Mouse (Mus musculus) 3134 (cell line): Measurements from ENCODE around the gene Tmem213.

Source experiments
- DNase-seq: peaks from one replicate; pipeline ENCODE4 v3.0.0-alpha.2; 2011; ENCODE audit warnings: low spot score; ENCODE audit not compliant: insufficient read length; ENCODE audit errors: extremely low read depth

Gene Tmem213

DNA sequence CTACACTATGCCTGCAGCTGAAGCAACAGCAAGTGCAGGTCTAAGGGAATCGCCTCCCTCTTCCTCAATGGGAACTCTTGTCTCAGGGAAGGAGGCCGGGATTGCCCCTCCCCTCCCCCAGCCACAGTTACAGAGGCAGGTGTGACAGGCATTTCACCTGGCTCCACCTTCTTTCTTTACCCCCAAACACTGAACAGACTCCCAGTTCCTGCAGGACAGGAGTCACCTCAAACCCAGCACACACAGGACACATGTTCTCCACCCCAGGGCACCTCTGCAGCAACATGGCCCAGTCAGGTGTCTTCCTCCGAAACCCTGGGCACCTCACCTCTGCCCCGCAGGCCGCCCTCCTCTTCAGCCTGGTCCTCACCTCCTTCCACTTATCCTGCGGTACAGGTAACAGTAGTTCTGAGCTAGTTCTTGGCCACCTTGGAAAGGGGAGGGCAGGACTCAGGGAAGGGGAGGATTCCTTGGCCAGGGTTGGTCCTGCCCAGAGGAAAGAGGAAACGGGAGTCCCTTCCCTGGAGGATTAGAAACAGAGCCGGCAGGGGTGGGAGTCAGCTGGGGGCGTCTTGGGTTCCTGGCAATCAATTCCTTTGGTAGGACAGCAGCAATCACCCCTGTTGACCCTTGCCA is at the start of gene Tmem213:
Gene Tmem213, plus strand, starts transcription at position 96 of the 636 bp plus-strand sequence.
- no peak for DNase-seq

DNA sequence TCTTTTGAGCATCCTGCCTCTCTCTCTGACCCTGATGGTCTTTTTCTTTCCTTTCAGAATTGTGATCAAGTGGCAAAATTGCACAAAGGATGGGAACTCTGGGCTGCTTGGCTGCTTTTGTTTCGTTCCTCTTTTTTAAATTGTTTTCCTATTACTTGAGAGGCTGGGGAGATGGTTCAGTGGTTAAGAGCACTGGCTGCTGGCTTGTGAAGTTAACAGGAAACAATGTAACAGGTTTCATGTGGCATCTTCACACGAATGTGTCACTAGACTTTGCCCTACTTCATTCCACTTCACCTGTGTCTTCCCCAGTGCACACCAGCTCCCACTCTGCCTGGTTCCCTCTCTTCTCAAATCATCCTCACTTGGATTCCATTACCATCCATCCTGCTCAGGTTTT is 44.4 kb upstream of the Tmem213 start:
- no peak for DNase-seq

DNA sequence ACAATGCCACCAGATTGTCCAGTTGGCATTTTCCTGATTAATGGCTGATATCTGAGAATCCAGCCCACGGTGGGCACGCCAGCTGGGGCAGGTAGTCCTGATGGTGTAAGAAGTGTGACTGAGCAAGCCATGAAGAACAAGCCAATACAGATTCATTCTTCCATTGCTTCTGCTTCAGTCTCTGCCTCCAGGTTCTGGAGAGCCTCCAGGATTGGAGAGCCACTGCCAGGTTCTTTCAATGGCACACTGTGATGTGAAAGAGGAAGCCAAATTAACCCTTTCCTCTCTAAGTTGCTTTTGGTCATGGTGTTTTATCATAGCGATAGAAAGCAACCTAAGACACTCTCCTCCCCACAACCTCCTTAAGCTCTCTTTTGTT is 43.9 kb upstream of the Tmem213 start:
- DNase-seq: no peak

DNA sequence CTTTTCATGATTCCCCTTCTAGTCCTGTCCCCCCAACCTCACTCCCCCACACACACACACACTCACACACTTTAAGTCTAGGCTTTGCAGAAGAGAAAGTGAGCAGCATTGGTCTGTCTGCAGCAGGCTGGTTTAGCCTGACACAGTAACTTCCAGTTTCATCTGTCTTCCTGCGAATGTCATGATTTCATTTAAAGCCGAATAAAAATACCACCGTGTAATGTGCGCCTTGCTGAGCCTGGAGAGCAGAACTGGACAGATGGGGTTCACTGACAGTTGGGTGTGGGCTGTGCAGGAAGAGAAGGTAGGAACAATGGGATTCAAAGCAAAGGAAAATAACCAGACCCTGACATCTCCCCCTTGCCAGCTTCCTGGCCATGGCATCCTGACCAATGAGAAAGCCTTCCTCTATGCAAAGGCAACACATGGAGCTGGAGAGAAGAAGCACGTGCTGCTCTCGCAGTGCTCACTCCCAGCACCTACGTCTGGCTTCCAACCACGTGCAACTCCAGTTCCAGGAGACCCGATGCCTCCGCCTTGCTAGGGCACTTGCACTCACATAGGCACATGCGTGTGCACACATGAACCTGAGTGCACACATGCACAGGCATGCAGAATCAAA is 43.4 kb upstream of the Tmem213 start:
- no peak for DNase-seq

DNA sequence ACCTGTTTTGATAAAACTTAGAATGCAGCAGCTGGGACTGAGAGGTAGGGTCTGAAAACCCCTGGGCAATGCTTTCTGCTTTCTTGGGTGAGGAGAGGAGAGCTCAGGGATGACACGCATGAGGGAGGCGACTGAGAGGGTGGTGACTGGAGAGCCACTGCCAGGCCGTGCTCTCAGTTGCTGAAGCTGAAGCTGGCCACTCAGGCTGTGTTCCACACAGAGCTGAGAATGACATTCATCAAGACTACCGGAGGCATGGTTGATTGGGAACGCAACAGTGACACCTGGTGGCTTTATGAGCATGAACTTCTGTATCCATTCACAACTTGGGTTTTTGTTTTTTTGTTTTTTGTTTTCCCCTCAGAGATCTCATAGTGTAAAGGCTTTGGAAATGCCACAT is 42.8 kb upstream of the Tmem213 start:
- DNase-seq: peak; percentile 36

DNA sequence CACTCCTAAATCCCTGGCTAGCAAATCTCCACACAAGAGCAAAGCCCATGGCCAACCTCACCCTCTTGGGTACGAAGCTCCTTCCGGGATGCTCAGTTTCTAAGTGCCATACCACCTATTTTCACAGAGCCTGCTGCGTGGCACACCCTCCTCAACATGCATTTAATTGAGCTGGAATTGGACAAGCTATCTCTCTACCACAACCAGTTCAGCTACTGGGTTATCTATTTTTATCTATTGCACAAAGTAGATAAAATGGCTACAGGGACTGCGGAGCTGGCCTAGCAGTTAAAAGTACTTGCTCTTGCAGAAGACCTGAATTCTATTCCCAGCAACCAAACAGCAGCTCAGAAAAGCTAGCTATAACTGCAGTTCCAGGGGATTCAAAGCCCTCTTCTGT is 37.8 kb upstream of the Tmem213 start:
- DNase-seq: no peak

DNA sequence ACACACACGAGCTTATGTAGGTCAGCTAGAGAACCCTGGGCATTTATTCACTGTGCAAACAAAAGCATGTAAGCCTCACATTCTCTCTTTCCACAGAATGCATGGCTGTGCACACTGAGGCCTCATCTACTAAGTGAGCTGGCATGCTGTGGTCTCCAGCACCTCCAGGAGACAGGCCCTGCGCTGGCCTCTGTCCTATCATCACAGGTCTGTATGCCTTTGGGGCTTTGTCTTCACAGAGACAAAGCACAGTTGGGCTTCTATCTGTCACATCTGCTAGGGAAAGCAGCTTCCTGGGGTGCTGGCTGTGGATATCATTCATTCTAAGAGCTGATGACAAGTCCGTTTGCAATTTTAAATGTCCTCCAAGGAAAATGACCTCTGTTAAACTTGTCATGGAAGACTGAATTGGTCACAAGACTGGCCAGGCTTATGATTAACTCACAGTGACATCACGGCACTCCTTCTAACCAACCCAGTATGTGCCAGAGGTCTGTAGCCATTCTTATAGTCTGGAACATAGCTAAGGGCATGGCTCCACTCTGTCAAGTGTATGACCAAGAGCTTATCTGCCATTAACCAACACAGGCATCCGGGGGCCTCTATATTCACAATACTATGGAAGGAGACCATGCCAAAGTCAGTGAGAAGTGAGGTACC is 36.8 kb upstream of the Tmem213 start:
- no peak for DNase-seq

DNA sequence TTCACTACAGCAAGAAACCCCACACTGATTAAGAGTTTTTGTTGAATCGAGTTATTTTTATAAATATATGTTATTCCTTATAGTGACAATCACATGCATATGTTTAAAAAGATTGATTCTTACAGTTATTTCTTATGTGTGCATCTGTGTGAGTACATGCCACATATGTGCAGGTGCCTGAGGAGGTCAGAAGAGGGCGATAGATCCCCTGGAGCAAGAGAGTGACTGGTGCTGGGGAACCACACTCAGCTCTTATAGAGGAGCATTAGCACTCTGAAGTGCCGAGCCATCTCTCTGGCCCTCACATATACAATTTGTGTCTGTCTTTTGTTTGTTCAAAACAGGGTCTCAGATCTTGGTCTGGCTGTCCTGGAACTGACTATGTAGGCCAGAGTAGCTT is 35.5 kb upstream of the Tmem213 start:
- no peak for DNase-seq

DNA sequence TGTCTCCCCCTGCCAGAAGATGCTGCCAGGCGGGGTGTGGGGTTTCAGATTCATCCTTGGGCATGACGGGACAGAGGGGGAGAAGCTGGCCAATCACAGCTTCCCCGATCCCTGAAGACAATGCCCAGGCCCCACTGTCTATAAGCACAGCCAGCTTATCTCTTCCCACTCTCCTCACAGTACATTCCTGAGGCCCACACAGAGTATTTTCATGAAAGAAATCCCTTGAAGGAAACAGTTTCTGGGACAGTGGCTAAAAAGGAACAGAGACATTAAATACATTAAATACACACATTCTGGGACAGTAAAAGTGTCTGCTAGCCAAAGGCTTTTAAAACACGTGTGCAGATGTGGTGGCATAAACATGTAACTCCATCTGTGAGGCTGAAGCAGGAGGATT is 28.7 kb upstream of the Tmem213 start:
- DNase-seq: no peak

DNA sequence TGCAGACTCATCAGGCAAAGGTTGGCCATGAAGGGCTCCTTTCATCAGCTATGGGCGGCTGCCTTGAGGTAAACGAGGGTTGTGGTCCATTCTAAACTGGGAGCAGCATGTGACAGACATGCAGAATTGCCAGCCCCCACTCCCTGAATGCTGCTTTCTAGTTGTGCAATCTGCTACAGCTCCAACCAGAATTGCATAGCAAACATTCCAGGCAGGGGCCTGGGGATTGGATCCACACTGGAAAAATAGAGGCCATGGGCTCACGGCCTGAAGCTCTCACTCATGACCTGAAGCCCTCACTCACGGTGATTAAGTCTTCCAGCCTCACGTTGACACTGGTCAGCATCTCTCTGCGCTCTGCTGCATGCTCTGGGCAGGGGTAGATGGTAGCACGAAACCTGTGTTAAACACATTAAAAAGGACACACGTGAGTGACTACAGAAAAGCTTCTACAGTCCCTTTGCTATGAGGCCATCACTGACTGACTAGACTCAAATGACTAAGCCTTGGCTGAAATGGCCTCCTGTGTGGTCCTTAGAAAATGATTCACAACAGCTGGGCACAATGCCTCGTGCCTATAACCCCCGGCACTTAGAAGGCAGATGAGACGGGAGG is 27.2 kb upstream of the Tmem213 start:
- peak; percentile 59 for DNase-seq

DNA sequence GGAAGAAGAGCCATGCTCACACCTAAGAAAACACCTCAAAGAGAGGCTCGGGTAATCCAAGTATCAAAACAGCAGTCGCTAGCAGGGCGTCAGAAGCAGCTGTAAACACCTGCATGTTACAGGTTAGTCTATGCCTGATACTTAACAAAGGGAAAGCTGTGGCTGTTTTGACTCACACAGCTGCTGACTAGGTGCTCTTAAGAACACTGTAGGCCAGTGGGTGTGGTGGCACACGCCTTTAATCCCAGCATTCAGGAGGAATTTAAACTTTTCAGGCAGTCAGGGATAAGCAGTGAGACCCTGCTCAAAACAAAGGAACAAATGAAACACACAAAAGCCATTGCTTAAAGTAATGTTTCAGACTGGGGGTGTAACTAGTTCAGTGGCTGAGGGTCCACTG is 25.9 kb upstream of the Tmem213 start:
- DNase-seq: no peak

DNA sequence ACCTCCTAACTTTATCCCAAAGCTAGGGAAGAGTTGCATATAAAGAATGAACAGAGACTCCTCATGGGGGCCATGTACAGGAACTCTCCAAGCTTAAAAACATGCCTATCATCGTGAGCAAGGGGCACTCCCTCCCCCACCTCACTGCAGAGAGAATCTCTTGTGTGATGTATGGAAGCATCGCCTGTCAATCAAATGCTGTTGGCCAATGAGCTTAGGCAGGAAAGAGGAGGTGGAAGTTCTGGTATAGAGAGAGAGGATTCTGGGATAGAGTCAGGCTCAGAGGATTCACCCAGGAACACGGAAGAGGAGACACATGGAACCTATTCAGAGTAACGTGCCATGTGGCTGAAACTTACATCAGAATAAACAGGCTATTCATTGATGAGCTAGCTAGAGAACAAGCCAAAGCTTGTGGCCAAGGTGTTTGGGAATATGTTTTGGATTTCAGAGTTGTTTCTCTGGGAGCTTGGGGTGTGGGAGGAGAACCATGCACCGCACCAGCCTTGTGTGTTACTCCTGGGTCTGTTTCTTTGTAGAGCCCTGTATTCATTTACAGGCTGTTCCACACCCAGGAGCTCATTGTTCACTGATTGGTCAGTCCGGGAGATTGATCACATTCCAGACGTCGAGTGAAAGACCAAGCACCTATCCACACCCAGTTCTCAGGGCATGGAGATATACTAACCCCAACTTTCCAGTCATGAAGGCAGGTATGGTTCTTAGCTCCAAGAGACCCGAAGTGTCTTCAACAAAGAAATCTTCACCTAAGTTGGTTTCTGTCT is 21.6 kb upstream of the Tmem213 start:
- DNase-seq: no peak

DNA sequence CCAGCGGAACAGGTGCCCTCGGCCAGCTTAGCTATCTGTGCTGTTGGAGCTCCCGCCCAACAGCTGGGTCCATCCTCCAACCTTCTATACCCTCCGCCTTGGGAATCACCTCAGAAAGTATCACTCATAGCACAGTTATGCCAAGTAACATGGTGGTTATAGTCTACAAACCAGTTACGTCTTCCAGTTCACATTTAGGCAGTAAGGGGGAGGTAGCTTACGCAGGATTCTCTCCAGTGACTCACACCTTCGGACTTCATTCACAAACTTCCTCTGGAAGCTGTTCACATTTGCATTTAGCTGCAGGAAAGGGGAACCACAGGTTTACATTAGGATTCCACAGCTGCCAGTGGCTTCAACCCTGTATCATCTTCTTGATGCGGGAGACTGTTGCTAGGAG is 16.5 kb upstream of the Tmem213 start:
- peak; percentile 38 for DNase-seq

DNA sequence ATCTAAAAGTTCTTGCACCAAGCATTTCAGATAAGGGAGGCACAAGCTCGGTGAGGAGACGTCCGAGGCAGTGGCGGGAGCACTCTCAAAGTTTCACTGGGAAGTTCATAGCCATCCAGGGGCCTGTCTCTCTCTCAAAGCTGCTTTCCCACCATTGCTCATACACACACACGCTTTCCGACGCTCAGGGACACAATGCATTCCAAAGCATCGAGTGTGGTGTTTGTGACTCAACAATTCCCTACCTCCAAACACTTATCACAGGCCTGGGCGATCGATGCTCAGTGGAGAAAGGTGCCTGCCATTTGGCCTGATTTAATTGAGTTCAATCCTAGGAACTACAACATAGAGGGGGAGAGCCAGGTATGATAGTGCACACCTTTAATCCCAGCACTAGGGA is 14.4 kb upstream of the Tmem213 start:
- DNase-seq: no peak

DNA sequence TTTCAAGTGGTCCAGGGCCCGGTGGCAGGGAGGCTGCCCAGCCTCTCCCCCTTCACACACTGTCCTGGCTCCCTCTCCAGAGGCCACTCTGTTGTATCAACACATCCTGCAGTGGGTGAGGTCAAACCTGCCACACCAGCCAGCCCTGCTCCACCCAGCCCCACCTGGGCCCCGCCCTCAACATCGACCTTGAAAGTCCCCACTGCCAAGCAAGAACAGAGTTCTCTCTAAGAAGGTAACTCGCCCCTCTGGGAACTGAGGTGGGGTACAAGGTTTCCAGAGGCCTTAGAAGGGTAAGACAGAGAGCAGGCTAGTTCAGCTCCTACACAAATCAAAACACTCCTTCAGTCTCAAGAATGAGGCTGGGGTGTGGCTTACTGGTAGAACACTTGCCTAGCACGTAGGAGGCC is 12.1 kb upstream of the Tmem213 start:
- peak; percentile 16 for DNase-seq

DNA sequence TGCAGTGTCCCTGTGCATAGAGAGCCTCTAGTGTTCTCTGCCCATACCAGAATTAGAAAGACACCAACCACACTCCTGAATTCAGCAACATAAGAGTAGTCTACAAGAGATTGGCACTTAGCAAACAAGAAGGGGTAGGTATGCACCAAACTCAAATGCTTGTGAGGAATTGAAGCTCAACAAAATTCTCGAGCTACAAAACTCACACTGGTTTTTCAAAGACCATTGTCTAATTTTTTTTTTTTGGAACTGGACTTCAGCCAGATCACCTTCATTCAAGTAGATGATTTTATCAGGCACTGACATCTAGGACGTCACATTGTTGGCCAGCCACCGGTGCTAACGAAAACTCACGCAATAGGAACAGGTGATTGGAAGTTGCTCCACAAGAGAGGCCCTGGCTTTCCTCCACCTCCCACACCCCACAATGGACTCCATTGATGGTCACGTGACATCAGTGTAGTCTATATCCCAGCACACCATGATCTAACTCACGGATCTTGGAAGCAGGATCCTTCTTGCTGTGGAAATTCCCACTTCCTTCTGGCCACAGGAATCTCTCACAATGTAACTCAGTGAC is 6.7 kb upstream of the Tmem213 start:
- no peak for DNase-seq

DNA sequence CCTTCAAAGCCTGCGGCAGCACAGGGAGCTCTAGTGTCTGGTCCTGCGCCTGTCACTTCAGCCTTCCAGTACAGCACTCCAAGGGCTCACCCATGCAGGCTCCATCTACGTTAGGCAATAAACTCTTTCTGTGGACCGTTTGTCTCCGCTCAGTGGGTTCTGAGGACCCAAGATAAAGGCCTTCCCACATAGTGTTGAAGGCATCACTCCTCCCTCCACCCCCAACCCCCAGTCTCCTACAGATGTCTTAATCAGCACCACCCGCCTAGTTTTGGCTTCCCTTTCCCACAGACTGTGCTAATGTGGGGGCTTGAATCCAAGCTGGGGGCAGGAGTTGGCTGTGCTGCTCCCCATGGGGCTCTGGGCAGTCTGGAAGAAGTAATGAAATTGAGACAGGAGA is 5.3 kb upstream of the Tmem213 start:
- DNase-seq: no peak

DNA sequence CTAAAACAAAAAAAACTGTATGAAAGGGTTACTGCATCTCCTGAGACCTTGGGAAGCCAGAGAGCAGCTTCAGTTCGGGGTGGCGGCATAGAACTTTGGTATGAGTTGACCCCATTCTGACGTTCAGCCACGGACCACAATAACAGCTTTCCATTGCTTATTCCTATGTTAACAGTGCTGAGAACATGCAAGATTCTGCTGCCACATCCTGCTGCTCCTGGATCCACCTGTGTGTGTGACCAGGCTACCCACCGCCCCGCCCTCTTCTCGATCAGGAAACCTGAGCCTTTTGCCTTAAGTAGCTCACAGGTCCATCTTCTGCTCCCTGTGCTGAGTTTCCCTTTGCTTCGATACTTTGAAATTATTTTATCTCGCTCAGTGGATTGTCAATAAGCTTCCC is 3.1 kb upstream of the Tmem213 start:
- DNase-seq: no peak

DNA sequence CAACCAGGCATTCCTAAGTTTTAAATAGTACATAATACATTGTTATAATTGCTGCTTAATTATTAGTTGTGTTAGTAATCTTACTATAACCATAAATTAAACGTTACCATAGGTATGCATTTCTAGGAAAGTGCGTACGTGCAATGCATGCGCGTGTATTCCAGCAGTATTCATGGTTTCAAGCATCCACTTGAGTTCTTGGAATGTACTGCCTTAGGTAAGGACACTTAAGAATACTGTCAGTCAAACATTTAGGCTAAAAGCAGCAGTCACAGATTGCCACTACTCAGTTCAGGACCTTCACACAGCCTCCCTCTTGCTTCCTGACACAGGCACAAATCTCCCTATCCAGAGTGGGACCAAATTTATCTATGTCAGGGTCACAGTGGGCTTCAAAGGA is 606 bp upstream of the Tmem213 start:
- no peak for DNase-seq

DNA sequence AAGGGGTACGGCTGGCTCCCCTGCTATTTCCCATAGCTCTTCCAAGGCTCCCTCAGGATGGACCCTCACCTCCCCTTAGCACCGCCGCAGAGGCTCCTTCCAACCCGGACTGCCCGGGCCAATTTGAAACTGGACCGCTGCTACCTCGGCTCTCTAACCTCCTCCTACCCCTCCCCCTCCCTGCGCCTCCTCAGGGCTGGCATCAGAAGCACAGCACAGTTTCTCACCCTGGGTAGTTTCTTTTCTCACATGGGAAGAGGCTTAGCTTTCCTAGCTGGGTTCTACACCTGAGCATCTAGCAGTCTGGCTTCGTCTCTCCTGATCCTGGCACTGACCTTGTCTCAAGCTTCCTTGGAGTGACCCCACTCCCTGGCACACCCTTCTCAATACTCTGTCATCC is 816 bp downstream of the Tmem213 start:
- DNase-seq: no peak

DNA sequence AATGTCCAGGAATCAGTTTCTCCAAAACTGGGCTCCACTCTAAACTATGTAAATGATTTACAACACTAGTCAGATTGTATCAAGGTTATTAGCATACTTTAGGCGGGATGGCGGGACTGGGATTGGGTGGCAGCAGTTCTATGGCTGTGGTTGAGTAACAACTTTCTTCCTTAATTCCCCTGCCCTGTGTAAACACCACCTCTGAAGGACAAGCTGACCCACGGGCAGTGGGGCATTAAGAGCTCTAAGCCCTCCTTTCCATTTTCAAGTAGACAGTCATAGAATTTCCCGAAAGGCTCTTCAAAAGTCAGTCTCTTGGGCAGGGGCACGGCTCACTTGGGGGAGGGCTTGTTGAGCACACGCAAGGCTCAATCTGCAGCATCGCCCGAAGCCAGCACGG is 1.8 kb downstream of the Tmem213 start:
- no peak for DNase-seq
